Comparison of ENCODE assay signal across 8 mouse cellular contexts in genomic region chr8:70352000-70352384, GRCm38 (mm10). TPM values are rescaled to one million over a fixed set of nuclear protein-coding genes. Genes with fewer than 3 reads are reported as not detected.
DNase-seq lines count a peak whose midpoint lies in the region; ATAC-seq and TF ChIP-seq lines count a peak whose summit lies in the region.

No protein-coding gene starts in this region.

- H3K27ac ChIP-seq in heart, embryonic 11.5 days (ENCODE audit: low read depth, low read length), result peak overlapping the region; percentile 91; the same call in 1 of the 2 replicates
- H3K27ac ChIP-seq in ES-E14 (ENCODE audit: insufficient read depth, low read depth, low read length, poor library complexity, severe bottlenecking) (no peak overlapping the region), macrophage (peak overlapping the region; percentile 10; the same call in 1 of the 2 replicates)
- no peak overlapping the region for H3K27ac ChIP-seq in heart, embryonic 16.5 days (ENCODE audit: low read length)

- in situ Hi-C loops in ES-E14 (cut with MboI; ENCODE audit: low sequenced_read_pairs in 2 of 2, unreplicated experiment in 2 of 2), result no loop called here

- peaks cover 7% of the 10 kb centered on the region for H3K36me3 ChIP-seq in heart, embryonic 11.5 days (ENCODE audit: control insufficient read depth, insufficient read depth, low read length)
- peaks cover 29% of the 10 kb centered on the region; the same call in 1 of the 2 replicates for H3K36me3 ChIP-seq in ES-E14 (ENCODE audit: control insufficient read depth, insufficient read depth, low read length, poor library complexity, severe bottlenecking)
- no peaks in the 10 kb centered on the region for H3K36me3 ChIP-seq in heart, embryonic 16.5 days (ENCODE audit: control insufficient read depth, insufficient read depth)
- H3K36me3 ChIP-seq in macrophage (ENCODE audit: inconsistent target), result no peaks in the 10 kb centered on the region

- H3K9ac ChIP-seq in heart, embryonic 11.5 days (ENCODE audit: low read depth, low read length), result peak overlapping the region; percentile 98
- H3K9ac ChIP-seq in ES-E14 (ENCODE audit: insufficient read depth, low read depth, low read length, poor library complexity, severe bottlenecking), result peak overlapping the region; percentile 96
- H3K9ac ChIP-seq in heart, embryonic 16.5 days (ENCODE audit: low read length), result peak overlapping the region; percentile 97

- H3K4me2 ChIP-seq in heart, embryonic 11.5 days, result peak overlapping the region; percentile 98
- peak overlapping the region; percentile 88 for H3K4me2 ChIP-seq in heart, embryonic 16.5 days (ENCODE audit: low read depth, low read length)

- 18% methylated on average over 3 of the region's 3 CpGs for WGBS in heart, embryonic 11.5 days (ENCODE audit: insufficient replicate concordance)
- WGBS in heart, embryonic 16.5 days, result 18% methylated on average over 3 of the region's 3 CpGs
- WGBS in macrophage (ENCODE audit: missing documents), result 24% methylated on average over 3 of the region's 3 CpGs

- no peak for ATAC-seq in heart, embryonic 11.5 days (replicated peaks; ENCODE audit: insufficient number of reproducible peaks, low FRiP score, low TSS enrichment)
- no peak for ATAC-seq in heart, embryonic 16.5 days (replicated peaks; ENCODE audit: extremely low read depth, insufficient read depth, low FRiP score)

- no peaks in the 10 kb centered on the region for H3K27me3 ChIP-seq in heart, embryonic 11.5 days (ENCODE audit: control insufficient read depth, insufficient read depth, low read length)
- no peaks in the 10 kb centered on the region for H3K27me3 ChIP-seq in heart, embryonic 16.5 days (ENCODE audit: control insufficient read depth, insufficient read depth, low read length)

- H3K4me1 ChIP-seq in heart, embryonic 11.5 days (ENCODE audit: control insufficient read depth, insufficient read depth, low read length), result peaks cover 34% of the 10 kb centered on the region
- H3K4me1 ChIP-seq in ES-E14 (ENCODE audit: control insufficient read depth in 2 of 2, insufficient read depth in 2 of 2, low read length in 2 of 2, poor library complexity in 1 of 2), result peaks cover 12 to 34% of the 10 kb centered on the region in 2 experiments
- peaks cover 31% of the 10 kb centered on the region for H3K4me1 ChIP-seq in heart, embryonic 16.5 days (ENCODE audit: control insufficient read depth, insufficient read depth, low read length)

- no peak for DNase-seq in heart, adult 8-10 months (ENCODE audit: low spot score)
- DNase-seq in ES-E14 (ENCODE audit: low read depth, low spot score), result no peak
- DNase-seq in T-cell, adult 2 months (ENCODE audit: low spot score), result no peak
- no peak for DNase-seq in spleen, adult 18-20 months
- DNase-seq in spleen, adult 12 weeks (ENCODE audit: low spot score), result no peak

- peak overlapping the region; percentile 94 for H3K4me3 ChIP-seq in heart, embryonic 11.5 days (ENCODE audit: low read depth, low read length)
- H3K4me3 ChIP-seq in ES-E14 (ENCODE audit: insufficient read depth in 1 of 2, low read depth in 1 of 2, low read length in 2 of 2, poor library complexity in 1 of 2, severe bottlenecking in 1 of 2) (peak overlapping the region; percentile 79 to 91), macrophage (ENCODE audit: inconsistent target) (peak overlapping the region; percentile 76)
- peak overlapping the region; percentile 98 for H3K4me3 ChIP-seq in heart, embryonic 16.5 days (ENCODE audit: low read length)

- H3K9me3 ChIP-seq in heart, embryonic 11.5 days (replicated peaks; ENCODE audit: control insufficient read depth, low read length), result no peaks in the 10 kb centered on the region
- no peaks in the 10 kb centered on the region for H3K9me3 ChIP-seq in ES-E14 (ENCODE audit: control insufficient read depth, insufficient read depth, low read depth, low read length)
- no peaks in the 10 kb centered on the region for H3K9me3 ChIP-seq in heart, embryonic 16.5 days (replicated peaks; ENCODE audit: control insufficient read depth, low read length)

- peaks cover 56% of the 10 kb centered on the region for H3K79me2 ChIP-seq in macrophage (ENCODE audit: inconsistent target)

TF ChIP-seq in ES-E14, 5 proteins besides CTCF, POLR2A, EP300 and RAD21:
- no peak for TF ChIP-seq ZC3H11A (IDR thresholded peaks at IDR 0.05; ENCODE audit: borderline replicate concordance, low read depth, low read length)
- TF ChIP-seq MAFK (IDR thresholded peaks at IDR 0.05; ENCODE audit: insufficient read depth, low read depth, low read length), result no peak
- TF ChIP-seq HCFC1 (IDR thresholded peaks at IDR 0.05; ENCODE audit: borderline replicate concordance, insufficient read depth, low read length), result no peak
- TF ChIP-seq ZNF384 (IDR thresholded peaks at IDR 0.05; ENCODE audit: low read depth, low read length), result no peak
- no peak for TF ChIP-seq CHD2 (IDR thresholded peaks at IDR 0.05; ENCODE audit: low read depth, low read length)

RNA-seq across cellular contexts. Expression of gene Upf1, which starts 1.1 kb away (rescaled TPM):
- polyA plus RNA-seq in heart, embryonic 11.5 days (2014; fragmentation: Nextera tagmentation; extraction: Ambion mirVana), result 14.0 and 17.2 TPM in 2 replicates
- 10 to 100 TPM; 46.7 to 48.8 (median 47.5) TPM for total RNA-seq in heart, adult 8-10 months (2022)
- 54.7 and 57.6 TPM in 2 replicates for total RNA-seq in ES-E14 (2012; rRNA removed)
- polyA plus RNA-seq in heart, embryonic 16.5 days (2015; fragmentation: Nextera tagmentation; extraction: Ambion mirVana), result 7.9 and 9.7 TPM in 2 replicates
- total RNA-seq in macrophage (2018; cell fraction: chromatin; rRNA removed), result 100 to 1,000 TPM in 1 of 26 experiments, 10 to 100 TPM in 25; 34.5 to 111 (median 71.9) TPM
- total RNA-seq in macrophage (2018; cell fraction: cytosol; rRNA removed), result 10 to 100 TPM; 22.7 to 52.8 (median 35.2) TPM
- total RNA-seq in macrophage (2018; cell fraction: nucleus; rRNA removed), result 10 to 100 TPM; 38.9 to 80.1 (median 55.5) TPM
- polyA plus RNA-seq in macrophage (2018), result 19.3 to 31.3 TPM (median 30.1 TPM) in 3 replicates

RNA-seq across cellular contexts. Expression of gene Comp, which starts 21.4 kb away (rescaled TPM):
- 1.1 and 2.2 TPM in 2 replicates for polyA plus RNA-seq in heart, embryonic 11.5 days (2014; fragmentation: Nextera tagmentation; extraction: Ambion mirVana)
- 1 to 10 TPM; 4.7 to 7.7 (median 6.2) TPM for total RNA-seq in heart, adult 8-10 months (2022)
- 1.2 and 1.4 TPM in 2 replicates for total RNA-seq in ES-E14 (2012; rRNA removed)
- polyA plus RNA-seq in heart, embryonic 16.5 days (2015; fragmentation: Nextera tagmentation; extraction: Ambion mirVana), result 3.0 and 4.3 TPM in 2 replicates
- total RNA-seq in macrophage (2018; cell fraction: chromatin; rRNA removed), result 1 to 10 TPM in 2 of 26 experiments, under 1 TPM in 17, not detected in 7; 0.26 to 1.7 (median 0.53) TPM
- under 1 TPM in 24 of 26 experiments, not detected in 2; 0.06 to 0.39 (median 0.14) TPM for total RNA-seq in macrophage (2018; cell fraction: cytosol; rRNA removed)
- total RNA-seq in macrophage (2018; cell fraction: nucleus; rRNA removed), result 1 to 10 TPM in 3 of 26 experiments, under 1 TPM in 14, not detected in 9; 0.26 to 1.6 (median 0.50) TPM
- 0.20 to 0.42 TPM in 2 of 3 replicates, not detected in the other for polyA plus RNA-seq in macrophage (2018)

RNA-seq across cellular contexts. Expression of gene Gdf1, which starts 22.4 kb away (rescaled TPM):
- 1.7 and 1.9 TPM in 2 replicates for polyA plus RNA-seq in heart, embryonic 11.5 days (2014; fragmentation: Nextera tagmentation; extraction: Ambion mirVana)
- total RNA-seq in heart, adult 8-10 months (2022), result under 1 TPM in 3 of 4 experiments, not detected in 1; 0.23 to 0.85 (median 0.41) TPM
- total RNA-seq in ES-E14 (2012; rRNA removed), result 7.5 and 24.5 TPM in 2 replicates
- 0.45 and 1.4 TPM in 2 replicates for polyA plus RNA-seq in heart, embryonic 16.5 days (2015; fragmentation: Nextera tagmentation; extraction: Ambion mirVana)
- not detected for total RNA-seq in macrophage (2018; cell fraction: chromatin; rRNA removed)
- total RNA-seq in macrophage (2018; cell fraction: cytosol; rRNA removed), result under 1 TPM in 1 of 26 experiments, not detected in 25; 0.18 TPM
- not detected for total RNA-seq in macrophage (2018; cell fraction: nucleus; rRNA removed)
- not detected in 3 replicates for polyA plus RNA-seq in macrophage (2018)

RNA-seq across cellular contexts. Expression of gene Cers1, which starts 36.4 kb away (rescaled TPM):
- 1.4 and 1.5 TPM in 2 replicates for polyA plus RNA-seq in heart, embryonic 11.5 days (2014; fragmentation: Nextera tagmentation; extraction: Ambion mirVana)
- under 1 TPM; 0.14 to 0.53 (median 0.38) TPM for total RNA-seq in heart, adult 8-10 months (2022)
- total RNA-seq in ES-E14 (2012; rRNA removed), result 1.9 and 4.7 TPM in 2 replicates
- 1.3 TPM in 2 replicates for polyA plus RNA-seq in heart, embryonic 16.5 days (2015; fragmentation: Nextera tagmentation; extraction: Ambion mirVana)
- total RNA-seq in macrophage (2018; cell fraction: chromatin; rRNA removed), result under 1 TPM in 1 of 26 experiments, not detected in 25; 0.32 TPM
- under 1 TPM in 8 of 26 experiments, not detected in 18; 0.03 to 0.32 (median 0.05) TPM for total RNA-seq in macrophage (2018; cell fraction: cytosol; rRNA removed)
- under 1 TPM in 1 of 26 experiments, not detected in 25; 0.90 TPM for total RNA-seq in macrophage (2018; cell fraction: nucleus; rRNA removed)
- not detected in 3 replicates for polyA plus RNA-seq in macrophage (2018)

RNA-seq across cellular contexts. Expression of gene Cope, which starts 49.7 kb away (rescaled TPM):
- polyA plus RNA-seq in heart, embryonic 11.5 days (2014; fragmentation: Nextera tagmentation; extraction: Ambion mirVana), result 307 and 329 TPM in 2 replicates
- total RNA-seq in heart, adult 8-10 months (2022), result 100 to 1,000 TPM; 148 to 165 (median 161) TPM
- 101 and 112 TPM in 2 replicates for total RNA-seq in ES-E14 (2012; rRNA removed)
- polyA plus RNA-seq in heart, embryonic 16.5 days (2015; fragmentation: Nextera tagmentation; extraction: Ambion mirVana), result 326 and 334 TPM in 2 replicates
- 100 to 1,000 TPM in 2 of 26 experiments, 10 to 100 TPM in 24; 33.8 to 116 (median 70.3) TPM for total RNA-seq in macrophage (2018; cell fraction: chromatin; rRNA removed)
- total RNA-seq in macrophage (2018; cell fraction: cytosol; rRNA removed), result 100 to 1,000 TPM in 5 of 26 experiments, 10 to 100 TPM in 21; 72.0 to 107 (median 93.6) TPM
- 10 to 100 TPM; 43.8 to 84.2 (median 66.6) TPM for total RNA-seq in macrophage (2018; cell fraction: nucleus; rRNA removed)
- 78.2 to 115 TPM (median 98.8 TPM) in 3 replicates for polyA plus RNA-seq in macrophage (2018)

Comparison
In these comparisons a context has a peak if more than half of its experiments do, and no peak if none do; other contexts are left out.
1. H3K27ac ChIP-seq: peak in heart, embryonic 11.5 days (single experiment) and macrophage (single experiment); none in ES-E14 (single experiment) and heart, embryonic 16.5 days (single experiment).
2. Peak in every context shown above with its lines, with median percentiles within 50 percentile points of each other: H3K4me3 ChIP-seq and H3K9ac ChIP-seq.